Mouse (Mus musculus): ENCODE measurements at regions not wholly inside any gene's neighbourhood (a gene's known extent, or its start where the extent isn't known, plus 50 kb on each side); places are given as distances from the start of the nearest gene placed in this dataset.
A peak's percentile ranks its signal among the peaks of the same experiment; 100 is the strongest.

DNA sequence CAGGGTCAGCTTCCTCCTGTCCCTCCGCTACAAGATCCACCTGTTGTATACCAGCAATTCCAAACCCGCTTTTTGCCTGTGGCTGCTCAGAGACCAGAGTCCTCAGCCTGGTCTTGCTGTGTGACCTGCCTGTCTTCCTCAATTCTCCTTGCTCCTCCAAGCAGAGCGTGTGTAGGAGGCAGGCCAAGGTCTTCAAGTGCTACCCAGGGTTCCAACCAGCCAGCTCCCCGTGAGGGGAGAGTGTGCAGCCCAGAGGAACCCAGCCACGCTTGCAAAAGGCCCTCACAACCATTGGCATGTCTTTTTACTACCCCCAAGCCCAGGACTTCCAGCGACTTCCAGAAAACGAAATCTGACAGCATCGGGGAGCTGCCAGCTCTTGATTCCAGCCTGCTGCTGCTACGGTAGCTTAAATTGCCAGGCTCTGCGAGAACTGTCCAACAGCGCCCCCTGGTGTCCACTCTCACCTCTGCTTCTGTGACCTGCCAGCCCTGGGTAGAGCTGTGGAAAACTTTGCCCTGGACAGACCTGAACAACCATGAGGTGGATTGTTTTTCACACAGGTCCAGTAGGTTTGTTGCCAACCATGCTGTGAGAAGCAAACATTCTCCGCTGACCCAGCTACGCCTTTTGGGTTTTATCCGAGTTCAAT is 352.0 kb upstream of the Zdhhc25 start:
- Histone ChIP-seq H3K4me1 (replicated peaks; ENCODE audit: low read depth, low read length) (peaks cover 8% of the 10 kb centered on the region), H3K4me3 (replicated peaks; ENCODE audit: low read length) (no peak overlapping the region), H3K36me3 (ENCODE audit: insufficient read depth, low read length) (no peaks in the 10 kb centered on the region), H3K9me3 (ENCODE audit: low read length) (no peaks in the 10 kb centered on the region), H3K27me3 (ENCODE audit: insufficient read depth, low read length) (peaks cover 5% of the 10 kb centered on the region; the same call in 1 of the 2 replicates)
- peak; percentile 64 for TF ChIP-seq CTCF (conservative IDR thresholded peaks at IDR 0.05; ENCODE audit: low read length)
- TF ChIP-seq NANOG (IDR thresholded peaks at IDR 0.05; ENCODE audit: borderline replicate concordance, low read length): no peak

DNA sequence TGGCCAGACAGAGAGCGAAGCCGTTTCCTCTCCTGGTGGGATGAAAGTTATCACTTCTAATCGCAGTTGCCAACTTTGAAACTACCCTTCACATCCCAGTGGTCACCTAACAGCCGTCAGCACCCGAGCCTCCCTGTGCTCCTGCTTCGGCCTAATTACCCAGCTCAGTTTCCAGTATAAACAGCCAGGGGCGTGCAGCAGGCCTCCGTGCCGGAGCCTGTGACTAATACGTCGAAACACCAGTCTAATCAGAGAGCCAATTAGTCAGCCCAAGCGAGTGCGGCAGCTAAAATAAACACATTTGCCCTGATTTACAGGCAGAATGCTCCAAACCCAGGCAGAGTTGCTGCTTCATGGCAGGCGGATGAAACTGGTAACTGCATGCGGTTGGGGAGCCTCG is 312.1 kb upstream of the Zdhhc25 start:
- Histone ChIP-seq H3K36me3 (ENCODE audit: insufficient read depth, low read length) (no peaks in the 10 kb centered on the region), H3K9me3 (ENCODE audit: low read length) (no peaks in the 10 kb centered on the region), H3K27me3 (ENCODE audit: insufficient read depth, low read length) (no peaks in the 10 kb centered on the region), H3K4me3 (replicated peaks; ENCODE audit: low read length) (no peak overlapping the region), H3K4me1 (replicated peaks; ENCODE audit: low read depth, low read length) (no peaks in the 10 kb centered on the region)
- TF ChIP-seq NANOG (IDR thresholded peaks at IDR 0.05; ENCODE audit: borderline replicate concordance, low read length) (no peak), POU5F1 (IDR thresholded peaks at IDR 0.05; ENCODE audit: borderline replicate concordance, low read length) (no peak), CTCF (conservative IDR thresholded peaks at IDR 0.05; ENCODE audit: low read length) (no peak)

DNA sequence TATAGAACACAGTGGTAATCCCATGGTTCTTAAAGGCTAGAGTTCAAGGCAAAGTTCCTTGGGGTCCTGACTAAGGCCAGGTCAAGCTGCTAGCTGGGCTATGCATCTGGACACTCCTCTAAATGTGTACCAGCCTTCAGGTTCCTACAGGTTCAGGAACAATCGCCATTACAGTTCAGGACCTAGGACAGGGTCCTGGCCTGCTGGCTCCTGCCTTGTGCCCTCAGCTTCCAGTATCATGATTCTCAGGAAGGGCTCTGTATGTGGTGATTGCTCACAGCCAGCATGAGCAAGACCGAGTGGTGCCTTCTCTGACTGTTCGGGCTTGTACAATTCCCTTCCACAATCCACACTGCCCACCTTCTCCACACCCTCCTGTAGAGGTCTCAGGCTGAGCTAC is 311.4 kb upstream of the Zdhhc25 start:
- H3K27me3 ChIP-seq (ENCODE audit: insufficient read depth, low read length): no peaks in the 10 kb centered on the region
- H3K9me3 ChIP-seq (ENCODE audit: low read length): no peaks in the 10 kb centered on the region

DNA sequence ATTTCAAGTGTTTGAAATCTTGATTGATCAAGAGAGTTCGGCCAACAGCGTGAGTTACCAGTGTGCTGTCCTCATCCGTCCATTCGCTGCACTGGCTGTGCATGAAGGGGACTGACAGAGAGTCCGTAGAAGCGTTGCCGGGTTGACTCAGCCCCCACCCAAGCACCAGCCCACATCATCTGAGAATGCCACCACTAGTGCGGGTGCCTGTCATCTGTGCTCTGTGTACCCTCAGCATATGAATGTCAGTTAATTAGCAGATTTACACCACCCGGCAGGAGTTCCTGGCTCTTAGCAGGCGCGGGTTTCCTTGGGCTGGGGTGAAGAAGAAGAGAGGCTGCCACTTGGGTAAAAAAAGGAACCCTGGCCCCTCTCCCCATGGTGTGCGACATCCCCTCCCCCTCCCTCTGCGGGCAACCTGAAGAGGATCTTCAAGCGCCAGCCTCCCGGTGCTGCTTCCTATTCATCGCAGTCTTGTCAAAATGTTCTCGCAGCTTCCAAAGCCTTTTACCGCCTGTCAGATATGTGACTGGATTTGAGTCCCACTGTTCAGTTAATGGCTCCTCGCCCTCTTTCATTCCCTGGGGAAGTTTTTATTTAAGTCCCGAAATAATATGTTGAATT is 309.2 kb upstream of the Zdhhc25 start:
- Histone ChIP-seq H3K9me3 (ENCODE audit: low read length) (no peaks in the 10 kb centered on the region), H3K4me1 (replicated peaks; ENCODE audit: low read depth, low read length) (no peaks in the 10 kb centered on the region), H3K27me3 (ENCODE audit: insufficient read depth, low read length) (no peaks in the 10 kb centered on the region), H3K36me3 (ENCODE audit: insufficient read depth, low read length) (no peaks in the 10 kb centered on the region), H3K4me3 (replicated peaks; ENCODE audit: low read length) (no peak overlapping the region)
- TF ChIP-seq CTCF (conservative IDR thresholded peaks at IDR 0.05; ENCODE audit: low read length) (no peak), POU5F1 (IDR thresholded peaks at IDR 0.05; ENCODE audit: borderline replicate concordance, low read length) (no peak), NANOG (IDR thresholded peaks at IDR 0.05; ENCODE audit: borderline replicate concordance, low read length) (no peak)

More for the DNA sequence above, 311.4 kb upstream of the Zdhhc25 start:
- Histone ChIP-seq H3K4me3 (replicated peaks; ENCODE audit: low read length) (no peak overlapping the region), H3K4me1 (replicated peaks; ENCODE audit: low read depth, low read length) (no peaks in the 10 kb centered on the region), H3K36me3 (ENCODE audit: insufficient read depth, low read length) (no peaks in the 10 kb centered on the region)
- no peak for TF ChIP-seq POU5F1 (IDR thresholded peaks at IDR 0.05; ENCODE audit: borderline replicate concordance, low read length)

DNA sequence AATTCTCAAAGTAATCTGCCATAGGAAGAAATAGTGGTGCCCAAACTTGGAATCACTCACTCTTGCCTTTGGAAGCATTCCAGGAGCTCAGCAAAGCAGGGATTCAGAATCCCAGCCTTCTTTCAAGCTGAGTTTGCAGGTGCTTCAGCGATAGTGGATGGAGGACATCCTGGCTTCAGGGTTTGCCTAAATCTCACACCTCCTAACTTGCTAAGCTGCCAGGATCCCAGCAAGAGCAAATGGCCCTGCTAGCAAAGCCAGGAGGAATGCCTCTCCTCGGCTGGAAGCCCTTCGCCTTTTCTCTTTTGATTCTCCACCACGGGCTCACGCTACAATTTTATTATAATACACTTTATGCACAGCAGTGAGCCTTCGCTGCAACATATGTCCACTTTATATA is 301.0 kb upstream of the Zdhhc25 start:
- TF ChIP-seq CTCF (conservative IDR thresholded peaks at IDR 0.05; ENCODE audit: low read length): no peak
- no peaks in the 10 kb centered on the region for H3K4me1 ChIP-seq (replicated peaks; ENCODE audit: low read depth, low read length)
- H3K9me3 ChIP-seq (ENCODE audit: low read length): peaks cover 11% of the 10 kb centered on the region; the same call in 1 of the 2 replicates
- no peaks in the 10 kb centered on the region for H3K36me3 ChIP-seq (ENCODE audit: insufficient read depth, low read length)
- H3K27me3 ChIP-seq (ENCODE audit: insufficient read depth, low read length): 0 out of 2 replicates have a peak, but pooled peaks cover 2% of the 10 kb centered on the region
- H3K4me3 ChIP-seq (replicated peaks; ENCODE audit: low read length): no peak overlapping the region

DNA sequence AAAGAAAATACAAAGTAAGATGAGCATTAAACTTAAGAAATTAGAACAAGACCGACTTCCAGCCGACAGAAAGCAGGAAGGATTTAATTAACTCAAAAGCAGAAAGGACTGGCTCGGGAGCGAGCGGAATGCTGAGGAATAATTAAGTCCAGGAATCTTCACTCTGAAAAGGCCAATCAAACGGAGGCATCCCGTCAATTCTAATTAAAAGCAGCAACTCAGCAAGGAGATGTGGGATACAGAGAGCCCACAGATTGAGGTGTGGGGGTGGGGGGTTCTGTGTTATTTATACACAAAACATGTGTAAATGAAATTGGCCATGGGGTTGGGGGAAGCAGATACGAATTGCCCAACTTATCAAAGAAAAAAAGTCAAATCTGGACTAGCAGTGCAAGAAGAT is 288.9 kb upstream of the Zdhhc25 start:
- TF ChIP-seq CTCF (conservative IDR thresholded peaks at IDR 0.05; ENCODE audit: low read length) (no peak), POU5F1 (IDR thresholded peaks at IDR 0.05; ENCODE audit: borderline replicate concordance, low read length) (no peak), NANOG (IDR thresholded peaks at IDR 0.05; ENCODE audit: borderline replicate concordance, low read length) (no peak)
- Histone ChIP-seq H3K4me3 (replicated peaks; ENCODE audit: low read length) (no peak overlapping the region), H3K27me3 (ENCODE audit: insufficient read depth, low read length) (no peaks in the 10 kb centered on the region), H3K36me3 (ENCODE audit: insufficient read depth, low read length) (no peaks in the 10 kb centered on the region), H3K4me1 (replicated peaks; ENCODE audit: low read depth, low read length) (no peaks in the 10 kb centered on the region), H3K9me3 (ENCODE audit: low read length) (no peaks in the 10 kb centered on the region)

DNA sequence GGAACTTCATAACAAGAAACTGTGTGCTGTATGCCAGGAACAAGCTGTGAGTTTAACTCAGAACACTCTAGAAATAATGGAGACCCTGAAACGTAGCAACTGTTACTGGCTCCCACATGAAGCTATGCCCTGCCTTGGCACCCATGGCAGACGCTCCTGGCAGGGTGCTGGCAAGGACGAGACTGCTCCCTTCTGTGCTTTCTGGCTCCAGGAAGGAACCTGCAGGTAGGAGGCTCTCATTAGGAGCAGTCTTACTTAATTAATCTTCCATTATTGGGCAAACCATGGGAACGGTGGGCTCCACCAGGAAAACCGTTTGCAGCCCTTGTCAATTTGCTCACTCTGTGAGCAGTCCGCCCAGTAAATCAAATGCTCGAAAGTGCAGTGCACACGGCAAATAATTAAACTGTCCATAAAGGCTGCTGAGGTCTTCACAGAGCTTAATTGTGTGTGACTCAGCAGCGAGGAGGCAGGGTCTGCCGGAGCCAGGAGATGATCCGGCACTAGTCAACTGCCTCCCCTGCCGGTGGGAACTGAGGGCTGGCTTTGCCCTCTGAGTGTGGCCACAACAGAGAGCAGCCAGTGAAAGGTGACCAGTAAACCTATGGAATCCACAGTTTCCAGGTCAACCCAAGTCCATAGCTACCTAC is 285.2 kb upstream of the Zdhhc25 start:
- Histone ChIP-seq H3K4me1 (replicated peaks; ENCODE audit: low read depth, low read length) (no peaks in the 10 kb centered on the region), H3K36me3 (ENCODE audit: insufficient read depth, low read length) (no peaks in the 10 kb centered on the region), H3K4me3 (replicated peaks; ENCODE audit: low read length) (no peak overlapping the region), H3K27me3 (ENCODE audit: insufficient read depth, low read length) (no peaks in the 10 kb centered on the region), H3K9me3 (ENCODE audit: low read length) (no peaks in the 10 kb centered on the region)
- TF ChIP-seq CTCF (conservative IDR thresholded peaks at IDR 0.05; ENCODE audit: low read length) (no peak), POU5F1 (IDR thresholded peaks at IDR 0.05; ENCODE audit: borderline replicate concordance, low read length) (no peak), NANOG (IDR thresholded peaks at IDR 0.05; ENCODE audit: borderline replicate concordance, low read length) (no peak)

DNA sequence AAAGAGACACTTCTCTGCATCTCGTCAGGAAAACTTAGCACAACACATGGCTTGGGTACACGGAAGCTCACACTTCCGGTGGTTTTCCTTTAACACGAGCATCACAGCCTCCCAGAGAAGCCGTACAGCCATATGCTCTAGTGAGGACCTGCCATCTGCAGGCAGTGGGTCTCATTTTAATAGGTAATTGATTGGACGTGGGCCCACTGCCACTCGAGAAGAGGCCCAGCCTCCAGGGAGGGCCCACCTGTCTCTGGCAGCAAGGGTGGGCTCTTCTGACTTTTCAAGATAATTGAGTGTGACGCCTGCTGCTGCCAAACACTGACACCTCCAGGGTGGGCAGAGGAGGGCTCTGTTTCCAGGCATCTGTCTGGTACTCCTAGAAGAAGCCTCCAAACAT is 282.1 kb upstream of the Zdhhc25 start:
- no peaks in the 10 kb centered on the region for H3K9me3 ChIP-seq (ENCODE audit: low read length)
- TF ChIP-seq POU5F1 (IDR thresholded peaks at IDR 0.05; ENCODE audit: borderline replicate concordance, low read length) (no peak), NANOG (IDR thresholded peaks at IDR 0.05; ENCODE audit: borderline replicate concordance, low read length) (no peak), CTCF (conservative IDR thresholded peaks at IDR 0.05; ENCODE audit: low read length) (no peak)
- no peaks in the 10 kb centered on the region for H3K36me3 ChIP-seq (ENCODE audit: insufficient read depth, low read length)
- H3K4me3 ChIP-seq (replicated peaks; ENCODE audit: low read length): no peak overlapping the region
- no peaks in the 10 kb centered on the region for H3K27me3 ChIP-seq (ENCODE audit: insufficient read depth, low read length)
- no peaks in the 10 kb centered on the region for H3K4me1 ChIP-seq (replicated peaks; ENCODE audit: low read depth, low read length)
